Mouse (Mus musculus) splenic B cell, adult 2 months (primary cell): ENCODE measurements at regions not wholly inside any gene's neighbourhood (a gene's known extent, or its start where the extent isn't known, plus 50 kb on each side); places are given as distances from the start of the nearest gene placed in this dataset.
"Not testable (repeated sequence)": the region's sequence is repeated elsewhere in the genome, so short reads cannot be mapped to it uniquely, and the experiment has no call there.

Source experiments
- DNase-seq: peaks from one replicate; pipeline ENCODE4 v3.0.0-alpha.2; 2011; ENCODE audit warnings: low read depth, low spot score
- H3K27me3 ChIP-seq: 2 replicates; pipeline ENCODE4 v1.6.1; 2012; ENCODE audit warnings: mild to moderate bottlenecking, low read length, moderate library complexity, mixed read lengths; ENCODE audit not compliant: control insufficient read depth, poor library complexity, insufficient read depth, severe bottlenecking
- H3K36me3 ChIP-seq: 2 replicates; pipeline ENCODE4 v1.6.1; 2012; ENCODE audit warnings: mild to moderate bottlenecking, low read length, moderate library complexity, mixed read lengths; ENCODE audit not compliant: control insufficient read depth, poor library complexity, insufficient read depth, severe bottlenecking

DNA sequence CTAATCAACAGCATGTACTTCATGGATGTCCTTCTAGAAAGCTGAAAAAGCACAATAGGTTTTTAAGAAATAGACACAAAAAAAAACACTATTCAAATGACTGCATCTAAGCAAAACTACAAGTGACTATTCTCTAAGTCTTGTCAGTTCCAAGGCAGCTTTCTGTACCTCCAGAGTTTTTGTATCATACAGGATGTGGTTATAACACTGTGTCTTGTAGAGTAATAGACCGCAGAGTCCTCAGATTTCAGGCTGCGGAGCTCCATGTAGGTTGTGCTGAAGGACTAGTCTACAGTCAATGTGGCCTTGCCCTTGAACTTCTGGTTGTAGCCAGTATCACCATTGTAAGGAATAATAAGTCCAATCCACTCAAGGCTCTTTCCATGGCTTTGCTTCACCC lies 1137.7 kb upstream of the Zfp386 start:
- H3K27me3 ChIP-seq, H3K36me3 ChIP-seq, DNase-seq: not testable (repeated sequence)

- not testable (repeated sequence) for H3K36me3 ChIP-seq, DNase-seq
Measured at GRCm38 (mm10) chr12:114914406-114914805, 1133.1 kb upstream of the Zfp386 start.

GRCm38 (mm10) chr12:114927691-114928090 lies 1119.8 kb upstream of the Zfp386 start:
- peak; percentile 17 for DNase-seq
- no peaks in the 10 kb centered on the region for H3K27me3 ChIP-seq
- H3K36me3 ChIP-seq, result no peaks in the 10 kb centered on the region

More at GRCm38 (mm10) chr12:114914406-114914805, 1133.1 kb upstream of the Zfp386 start:
- not testable (repeated sequence) for H3K27me3 ChIP-seq

- no peaks in the 10 kb centered on the region for H3K27me3 ChIP-seq
- H3K36me3 ChIP-seq, result no peaks in the 10 kb centered on the region
- DNase-seq, result no peak
Measured at GRCm38 (mm10) chr12:114932158-114932557, 1115.4 kb upstream of the Zfp386 start.

DNA sequence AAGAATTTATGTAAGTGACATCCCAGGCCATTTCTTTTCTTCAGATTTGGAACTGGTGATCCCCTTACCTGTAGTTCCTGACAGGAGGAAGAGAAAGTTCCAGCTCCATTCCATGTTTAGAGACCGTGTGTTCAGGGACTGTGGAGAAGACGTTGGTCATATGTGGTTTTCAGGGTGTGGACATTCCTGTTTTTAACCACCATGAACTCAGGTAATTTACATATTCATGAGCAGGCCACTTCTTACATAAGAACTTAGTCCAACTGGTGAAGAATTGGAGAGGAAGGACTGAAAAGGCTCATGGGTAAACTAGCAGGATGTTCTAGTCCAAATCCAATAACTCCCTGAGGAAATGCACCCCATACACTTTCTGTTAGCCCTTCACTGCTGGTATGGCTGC lies 1114.9 kb upstream of the Zfp386 start:
- H3K36me3 ChIP-seq, result no peaks in the 10 kb centered on the region
- H3K27me3 ChIP-seq, result no peaks in the 10 kb centered on the region
- no peak for DNase-seq

- H3K27me3 ChIP-seq, DNase-seq, H3K36me3 ChIP-seq: not testable (repeated sequence)
Measured at GRCm38 (mm10) chr12:114936865-114937264, 1110.7 kb upstream of the Zfp386 start.

DNA sequence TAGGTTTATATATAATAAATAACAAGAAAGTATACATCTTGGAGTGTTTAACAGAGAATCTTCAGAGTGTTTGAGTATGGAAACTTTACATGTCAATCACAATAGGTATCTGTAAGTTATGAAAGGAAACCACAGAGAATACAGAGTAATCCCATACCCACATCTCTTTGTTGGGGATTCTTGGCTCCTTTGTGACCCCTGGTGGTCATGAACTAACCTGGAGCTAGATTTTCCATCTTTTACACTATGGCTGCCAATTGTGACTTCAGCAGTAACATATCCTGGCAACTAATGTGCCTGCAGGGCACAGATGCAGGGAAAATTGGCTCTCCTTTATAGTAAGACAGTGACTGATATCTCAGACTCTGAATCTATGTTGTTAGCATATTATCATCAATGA lies 1107.9 kb upstream of the Zfp386 start:
- DNase-seq, result peak; percentile 53
- no peaks in the 10 kb centered on the region for H3K27me3 ChIP-seq
- no peaks in the 10 kb centered on the region for H3K36me3 ChIP-seq

DNA sequence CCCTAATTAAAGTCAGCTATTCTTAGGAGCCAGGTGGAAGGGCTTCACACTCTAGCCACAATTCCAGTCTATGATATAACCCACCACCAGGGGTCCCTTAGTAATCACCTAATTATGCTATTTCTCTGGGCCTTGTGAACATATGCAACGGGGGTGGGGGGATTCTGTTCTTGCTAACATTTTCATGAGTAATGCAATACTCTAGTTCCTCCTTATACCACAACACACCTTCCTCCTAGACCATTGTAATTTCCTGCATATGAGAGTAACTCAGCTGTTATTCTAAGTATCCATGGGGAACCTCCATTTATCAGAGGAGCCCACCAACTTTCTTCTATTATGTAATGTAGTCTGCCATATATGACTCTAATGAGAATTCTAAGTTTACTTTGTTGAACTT lies 1085.4 kb upstream of the Zfp386 start:
- Histone ChIP-seq H3K27me3 (no peaks in the 10 kb centered on the region), H3K36me3 (no peaks in the 10 kb centered on the region)
- no peak for DNase-seq

DNA sequence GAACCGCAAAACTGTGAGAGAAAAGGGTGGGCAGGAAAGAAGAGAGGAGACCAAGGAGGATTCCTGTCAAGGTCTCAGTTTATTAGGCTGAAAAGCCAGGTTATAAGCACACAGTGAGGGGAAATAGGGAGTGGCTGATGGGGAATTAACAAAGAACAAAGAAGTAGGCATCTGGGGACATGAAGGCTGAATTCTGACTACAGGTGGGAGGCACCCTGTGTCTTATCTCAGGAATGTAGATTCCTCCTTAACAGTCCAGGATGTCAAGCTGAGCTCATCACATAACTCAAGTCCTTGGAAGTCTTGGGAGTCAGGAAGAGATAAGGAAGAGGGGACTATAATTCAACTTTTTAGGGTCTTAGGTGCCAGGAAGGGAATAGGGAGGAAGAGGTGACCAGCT lies 1083.3 kb upstream of the Zfp386 start:
- DNase-seq, H3K27me3 ChIP-seq, H3K36me3 ChIP-seq: not testable (repeated sequence)

DNA sequence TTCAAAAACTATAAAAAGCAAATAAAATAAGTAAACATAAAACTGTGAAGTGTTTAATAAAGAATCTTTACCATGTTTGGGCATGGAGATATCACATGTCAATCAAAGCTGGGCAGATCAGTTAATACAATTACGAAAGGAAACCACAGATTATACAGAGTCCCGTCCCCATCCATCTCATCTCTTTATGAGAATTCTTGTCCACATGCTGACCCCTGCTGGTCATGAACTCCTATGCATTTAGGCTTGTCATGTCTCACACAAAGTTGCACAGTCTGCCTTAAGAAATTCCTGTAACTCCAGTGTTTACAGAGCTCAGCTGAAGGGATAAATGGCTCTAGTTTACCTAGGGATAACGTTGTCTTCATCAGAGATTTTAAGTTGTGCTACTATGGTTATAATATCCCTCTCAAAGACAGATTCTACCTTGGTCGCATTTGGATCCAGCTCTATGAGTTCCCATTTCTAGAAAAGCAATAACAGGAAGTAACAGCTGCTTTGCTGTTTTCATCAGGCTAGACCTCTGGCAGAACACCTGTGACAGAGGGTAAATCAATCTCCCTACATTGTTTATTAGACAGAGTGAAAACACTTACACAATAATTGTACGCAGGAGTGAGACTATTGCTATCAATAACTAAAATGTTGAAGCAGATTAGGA lies 1065.9 kb upstream of the Zfp386 start:
- peak; percentile 75 for DNase-seq
- Histone ChIP-seq H3K36me3 (no peaks in the 10 kb centered on the region), H3K27me3 (no peaks in the 10 kb centered on the region)

- Histone ChIP-seq H3K36me3 (no peaks in the 10 kb centered on the region), H3K27me3 (no peaks in the 10 kb centered on the region)
- no peak for DNase-seq
Measured at GRCm38 (mm10) chr12:114990916-114991315, 1056.6 kb upstream of the Zfp386 start.

DNA sequence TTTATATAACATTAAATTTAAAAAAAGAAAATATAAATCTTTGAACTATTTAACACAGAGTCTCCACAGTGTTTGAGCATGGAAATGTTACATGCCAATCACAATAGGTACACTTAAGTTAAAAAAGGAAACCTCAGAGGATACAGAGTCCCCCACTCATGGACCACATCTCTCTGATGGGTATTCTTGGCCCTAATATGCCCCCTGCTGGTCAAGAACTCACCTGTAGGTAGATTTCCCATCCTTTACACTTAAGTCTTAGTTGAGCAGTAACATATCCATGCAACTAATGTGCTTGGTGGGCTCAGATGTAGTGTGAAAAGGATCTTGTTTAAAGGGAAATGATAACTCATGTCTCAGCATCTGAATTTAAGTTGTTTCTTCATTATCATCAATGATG lies 1050.7 kb upstream of the Zfp386 start:
- Histone ChIP-seq H3K27me3 (no peaks in the 10 kb centered on the region), H3K36me3 (no peaks in the 10 kb centered on the region)
- peak; percentile 42 for DNase-seq

DNA sequence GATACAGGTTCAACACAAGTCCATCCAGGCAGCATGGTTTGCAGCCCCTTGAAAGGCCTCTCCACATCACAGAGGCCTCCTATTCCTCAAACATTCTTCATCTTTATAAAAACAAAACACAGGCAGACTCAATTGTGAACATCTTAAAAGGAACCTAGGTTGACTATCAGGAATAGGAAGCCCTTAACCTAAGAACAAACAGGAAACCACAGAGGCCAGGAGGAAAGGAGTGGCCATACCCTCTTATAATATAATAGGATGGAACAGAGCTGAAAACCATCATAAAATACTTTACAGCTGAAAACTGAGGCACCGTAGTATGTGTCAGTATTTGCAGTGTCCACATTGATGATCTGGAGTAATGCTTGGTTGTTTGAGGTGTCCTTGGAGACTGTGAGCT lies 1044.4 kb upstream of the Zfp386 start:
- no peak for DNase-seq

GRCm38 (mm10) chr12:115008434-115008833 lies 1039.1 kb upstream of the Zfp386 start:
- H3K36me3 ChIP-seq, result no peaks in the 10 kb centered on the region
- H3K27me3 ChIP-seq, result no peaks in the 10 kb centered on the region
- peak; percentile 40 for DNase-seq

More for the DNA sequence above, 1044.4 kb upstream of the Zfp386 start:
- Histone ChIP-seq H3K36me3 (no peaks in the 10 kb centered on the region), H3K27me3 (no peaks in the 10 kb centered on the region)

- Histone ChIP-seq H3K36me3 (no peaks in the 10 kb centered on the region), H3K27me3 (no peaks in the 10 kb centered on the region)
- no peak for DNase-seq
Measured at GRCm38 (mm10) chr12:115012751-115013150, 1034.8 kb upstream of the Zfp386 start.

GRCm38 (mm10) chr12:115023742-115024141 lies 1023.8 kb upstream of the Zfp386 start:
- Histone ChIP-seq H3K36me3 (no peaks in the 10 kb centered on the region), H3K27me3 (no peaks in the 10 kb centered on the region)
- DNase-seq, result no peak
